Mouse (Mus musculus) thymus, postnatal 0 days (tissue): ENCODE results near the gene Spaca3. TPM values are rescaled to one million over a fixed set of nuclear protein-coding genes. Genes with fewer than 3 reads are reported as not detected.

ENCODE experiments used
- polyA plus RNA-seq: library from polyadenylated mRNA; unstranded; fragments of >200 nt; fragmentation: Nextera tagmentation; extraction: Ambion mirVana; gene quantifications from 2 replicates; pipeline ENCODE4 v1.2.1, GENCODE M21; 2015

The Spaca3 gene
- polyA plus RNA-seq, 1 experiment from 2014 or later, result not detected

Other genes with a start within 250 kb of the Spaca3 start
- 2.5 and 2.8 TPM in 2 replicates for gene Myo1d, start 78.3 kb upstream of the Spaca3 start, polyA plus RNA-seq
- gene Tmem98, start 48.2 kb upstream of the Spaca3 start, polyA plus RNA-seq, result 6.5 and 7.2 TPM in 2 replicates